Mouse (Mus musculus) embryonic fibroblast, embryonic 13.5 days (primary cell): ENCODE data around the gene Slc25a15. TPM values are rescaled to one million over a fixed set of nuclear protein-coding genes. Genes with fewer than 3 reads are reported as not detected.

Experiments
- H3K27ac ChIP-seq: 2 replicates; pipeline ENCODE4 v1.5.1; 2012; ENCODE audit warnings: low read length, control low read depth, inconsistent platforms; ENCODE audit not compliant: insufficient read depth
- H3K4me1 ChIP-seq: 2 replicates; pipeline ENCODE4 v1.6.1; 2011; ENCODE audit warnings: low read length; ENCODE audit not compliant: control insufficient read depth, insufficient read depth
- H3K4me3 ChIP-seq: 2 replicates; pipeline ENCODE4 v1.5.1; 2011; ENCODE audit warnings: mild to moderate bottlenecking, control low read depth, low read length; ENCODE audit not compliant: insufficient read depth
- CTCF ChIP-seq: IDR thresholded peaks from 2 replicates; pipeline ENCODE4 v1.5.1; 2011; ENCODE audit warnings: mild to moderate bottlenecking, control low read depth, low read length, moderate library complexity, borderline replicate concordance; ENCODE audit not compliant: insufficient read depth
- POLR2A ChIP-seq: IDR thresholded peaks from 2 replicates; pipeline ENCODE4 v1.6.1; 2011; ENCODE audit warnings: low read depth, mild to moderate bottlenecking, control low read depth, low read length, moderate library complexity
- polyA plus RNA-seq: library from polyadenylated mRNA; stranded (reverse); fragments of >200 nt; gene quantifications from 2 replicates; pipeline ENCODE4 v1.2.4, GENCODE M21; 2011; ENCODE audit warnings: low read depth; ENCODE audit not compliant: missing spikeins, insufficient read length

Gene Slc25a15
- polyA plus RNA-seq, 1 experiment = 10.2 TPM

DNA sequence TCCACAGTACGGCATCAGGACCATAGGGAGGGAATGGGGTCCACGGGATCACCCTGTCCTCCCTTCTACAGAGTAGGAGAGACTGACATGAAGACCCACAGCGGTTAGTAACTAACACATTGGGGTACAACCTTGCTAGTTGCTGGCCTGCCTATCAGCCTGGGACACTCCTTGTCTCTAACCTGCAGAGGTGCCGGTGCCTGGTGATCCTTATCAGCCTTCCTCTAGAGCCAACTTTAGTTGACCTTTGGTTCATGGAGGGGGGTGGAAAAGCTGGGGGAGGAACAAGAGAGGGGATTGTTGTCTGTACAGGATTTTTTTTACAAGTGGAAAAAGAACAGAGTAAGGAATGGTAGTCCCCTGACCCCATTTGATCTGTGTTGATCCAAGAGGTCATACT lies 3.9 kb downstream of the Slc25a15 start:
- no peak for TF ChIP-seq CTCF
- H3K27ac ChIP-seq = no peak overlapping the region
- H3K4me3 ChIP-seq = no peak overlapping the region
- H3K4me1 ChIP-seq = peaks cover 2% of the 10 kb centered on the region; the same call in 1 of the 2 replicates

DNA sequence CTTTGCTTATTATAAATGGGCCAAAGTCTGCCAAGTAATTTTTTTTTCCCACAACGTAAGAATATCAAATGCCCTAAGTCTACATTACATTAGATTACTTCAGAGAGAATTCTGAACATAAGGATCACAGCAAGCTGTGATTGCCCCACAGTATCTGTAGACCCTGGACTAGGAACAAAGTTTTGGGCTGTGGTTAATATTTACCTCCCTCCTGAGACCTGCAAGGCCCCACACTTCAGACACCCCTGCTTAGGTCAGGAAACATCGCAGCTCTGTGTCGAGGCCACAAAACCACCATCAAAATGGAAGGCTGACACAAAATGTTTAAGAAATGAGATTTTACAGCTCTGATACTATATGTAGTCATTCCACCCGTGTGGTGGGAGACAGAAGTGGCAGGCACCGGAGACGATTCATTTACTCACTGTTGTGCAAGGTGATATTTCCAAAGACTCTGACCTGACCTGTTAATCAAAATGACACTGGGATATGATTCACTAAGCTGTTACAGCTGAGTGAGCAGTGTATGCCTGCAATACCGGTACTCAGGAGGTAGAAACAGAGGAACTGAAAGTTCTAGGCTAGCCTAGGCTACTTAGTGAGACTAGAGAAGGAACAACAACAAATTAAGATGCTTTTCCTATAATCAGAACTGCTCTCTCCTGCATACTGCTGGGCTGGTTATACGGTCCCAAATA lies 7.5 kb downstream of the Slc25a15 start:
- Histone ChIP-seq H3K4me1 (no peaks in the 10 kb centered on the region), H3K4me3 (no peak overlapping the region), H3K27ac (no peak overlapping the region)
- no peak for TF ChIP-seq POLR2A
- TF ChIP-seq CTCF = no peak

DNA sequence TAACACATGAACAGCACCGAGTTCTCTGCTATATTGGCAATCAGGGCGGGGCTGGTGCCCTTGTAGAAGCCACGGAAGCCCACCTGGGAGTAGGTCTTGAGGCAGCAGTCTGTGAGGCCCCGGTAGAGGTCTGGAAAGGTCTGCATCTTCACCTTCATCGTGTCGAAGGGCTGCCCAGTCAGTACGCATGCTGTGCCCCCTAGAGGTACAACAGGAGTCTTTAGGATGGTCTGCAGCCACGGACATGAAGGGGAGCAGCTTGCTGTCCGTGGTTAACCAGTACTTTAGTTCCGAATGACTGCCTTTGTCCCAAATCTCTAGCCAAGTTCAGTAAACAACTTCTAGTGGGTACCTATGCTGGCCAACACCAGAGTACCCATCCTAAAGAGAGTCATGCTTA lies 8.5 kb downstream of the Slc25a15 start:
- H3K27ac ChIP-seq = no peak overlapping the region
- no peak for TF ChIP-seq CTCF
- TF ChIP-seq POLR2A = no peak

GRCm38 (mm10) chr8:22385158-22385557 lies 13.2 kb downstream of the Slc25a15 start:
- H3K27ac ChIP-seq = no peak overlapping the region
- H3K4me1 ChIP-seq = no peaks in the 10 kb centered on the region
- TF ChIP-seq CTCF (no peak), POLR2A (no peak)
- no peak overlapping the region for H3K4me3 ChIP-seq

More for the DNA sequence above, 8.5 kb downstream of the Slc25a15 start:
- H3K4me1 ChIP-seq = no peaks in the 10 kb centered on the region
- H3K4me3 ChIP-seq = no peak overlapping the region

- H3K27ac ChIP-seq = no peak overlapping the region
- no peak overlapping the region for H3K4me3 ChIP-seq
- H3K4me1 ChIP-seq = no peaks in the 10 kb centered on the region
- TF ChIP-seq POLR2A (no peak), CTCF (no peak)
Observed at GRCm38 (mm10) chr8:22382824-22383595, 15.4 kb downstream of the Slc25a15 start.

- H3K27ac ChIP-seq = no peak overlapping the region
- TF ChIP-seq CTCF = no peak
- TF ChIP-seq POLR2A = no peak
- no peak overlapping the region for H3K4me3 ChIP-seq
- H3K4me1 ChIP-seq = no peaks in the 10 kb centered on the region
Observed at GRCm38 (mm10) chr8:22380934-22381333, 17.5 kb downstream of the Slc25a15 start.

DNA sequence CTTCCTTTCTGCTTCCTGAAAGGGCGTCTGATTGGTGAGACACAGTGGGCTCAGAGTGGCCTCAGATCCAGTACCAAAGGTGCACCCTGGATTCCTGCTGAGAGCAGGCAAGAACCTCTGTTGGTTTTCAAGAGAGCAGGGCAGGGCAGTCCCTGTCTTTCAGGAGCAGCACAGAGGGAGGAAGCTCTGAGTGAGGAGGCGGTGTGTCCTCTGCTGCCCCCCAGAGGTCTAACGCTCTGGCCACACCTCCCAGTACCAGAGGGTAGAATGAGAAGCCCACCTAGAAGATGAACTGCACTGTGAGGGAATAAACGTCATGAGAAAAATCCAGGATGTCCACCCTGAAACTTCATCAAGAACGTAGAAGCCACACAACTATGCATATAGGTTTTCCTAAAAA lies 21.5 kb downstream of the Slc25a15 start:
- no peak overlapping the region for H3K27ac ChIP-seq
- no peak for TF ChIP-seq POLR2A
- peak; percentile 68; the same call in 1 of the 2 replicates for TF ChIP-seq CTCF
- H3K4me3 ChIP-seq = no peak overlapping the region
- H3K4me1 ChIP-seq = no peaks in the 10 kb centered on the region

DNA sequence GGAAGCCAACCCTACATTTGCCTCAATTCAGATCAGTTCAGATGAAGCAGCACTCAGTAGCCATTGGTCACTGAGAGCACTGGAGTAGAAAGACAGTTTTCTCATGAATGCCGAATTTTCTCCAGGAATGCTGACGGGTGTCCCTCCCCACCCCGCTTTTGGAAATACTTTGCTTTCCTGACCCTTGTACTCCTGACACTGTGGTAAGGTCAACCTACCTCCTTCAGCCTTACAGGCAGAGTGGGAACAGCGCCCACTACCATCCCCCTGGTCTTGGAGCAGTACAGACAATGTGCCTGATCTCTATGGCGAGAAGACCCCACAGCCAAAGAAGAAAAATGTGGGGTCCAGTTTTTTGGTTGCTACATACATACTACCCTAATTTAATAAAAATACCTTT lies 22.1 kb downstream of the Slc25a15 start:
- Histone ChIP-seq H3K4me1 (no peaks in the 10 kb centered on the region), H3K4me3 (no peak overlapping the region), H3K27ac (no peak overlapping the region)
- TF ChIP-seq POLR2A = no peak
- no peak for TF ChIP-seq CTCF

- no peak overlapping the region for H3K4me3 ChIP-seq
- no peak overlapping the region for H3K27ac ChIP-seq
- no peaks in the 10 kb centered on the region for H3K4me1 ChIP-seq
- TF ChIP-seq CTCF = no peak
- no peak for TF ChIP-seq POLR2A
Observed at GRCm38 (mm10) chr8:22359882-22360281, 38.5 kb downstream of the Slc25a15 start.

- no peak overlapping the region for H3K27ac ChIP-seq
- no peak overlapping the region for H3K4me3 ChIP-seq
- H3K4me1 ChIP-seq = no peaks in the 10 kb centered on the region
- TF ChIP-seq CTCF = no peak
- no peak for TF ChIP-seq POLR2A
Observed at GRCm38 (mm10) chr8:22359359-22359758, 39.0 kb downstream of the Slc25a15 start.
